Mouse (Mus musculus): ENCODE measurements around the gene Pam.

Pam gene

GRCm38 (mm10) chr1:97915726-97916125, 179.7 kb downstream of the Pam start:
- DNase-seq (ENCODE audit: low read depth, low spot score): no peak

- DNase-seq (ENCODE audit: low read depth, low spot score): no peak
These were observed 184.6 kb downstream of the Pam start for GRCm38 (mm10) chr1:97910874-97911273.

- no peak for DNase-seq (ENCODE audit: low read depth, low spot score)
These were observed 185.9 kb downstream of the Pam start for GRCm38 (mm10) chr1:97909561-97909960.

GRCm38 (mm10) chr1:97908736-97909135, 186.7 kb downstream of the Pam start:
- DNase-seq (ENCODE audit: low read depth, low spot score): no peak

GRCm38 (mm10) chr1:97903912-97904460, 191.5 kb downstream of the Pam start:
- no peak for DNase-seq (ENCODE audit: low read depth, low spot score)

GRCm38 (mm10) chr1:97902830-97903229, 192.6 kb downstream of the Pam start:
- no peak for DNase-seq (ENCODE audit: low read depth, low spot score)

- no peak for DNase-seq (ENCODE audit: low read depth, low spot score)
These were observed 194.8 kb downstream of the Pam start for GRCm38 (mm10) chr1:97900559-97901153.

- no peak for DNase-seq (ENCODE audit: low read depth, low spot score)
These were observed 207.9 kb downstream of the Pam start for GRCm38 (mm10) chr1:97887511-97887910.

- DNase-seq (ENCODE audit: low read depth, low spot score): no peak
These were observed 211.9 kb downstream of the Pam start for GRCm38 (mm10) chr1:97883498-97883897.

- DNase-seq (ENCODE audit: low read depth, low spot score): no peak
These were observed 218.4 kb downstream of the Pam start for GRCm38 (mm10) chr1:97877037-97877436.

- DNase-seq (ENCODE audit: low read depth, low spot score): no peak
These were observed 221.9 kb downstream of the Pam start for GRCm38 (mm10) chr1:97873490-97874054.

- no peak for DNase-seq (ENCODE audit: low read depth, low spot score)
These were observed 223.0 kb downstream of the Pam start for GRCm38 (mm10) chr1:97872493-97872892.

- DNase-seq (ENCODE audit: low read depth, low spot score): no peak
These were observed 223.4 kb downstream of the Pam start for GRCm38 (mm10) chr1:97872072-97872471.

GRCm38 (mm10) chr1:97864135-97864534, 231.3 kb downstream of the Pam start:
- no peak for DNase-seq (ENCODE audit: low read depth, low spot score)

- DNase-seq (ENCODE audit: low read depth, low spot score): no peak
These were observed 232.3 kb downstream of the Pam start for GRCm38 (mm10) chr1:97863140-97863539.

GRCm38 (mm10) chr1:97862734-97863133, 232.7 kb downstream of the Pam start:
- DNase-seq (ENCODE audit: low read depth, low spot score): no peak

- DNase-seq (ENCODE audit: low read depth, low spot score): no peak
These were observed 241.2 kb downstream of the Pam start for GRCm38 (mm10) chr1:97854256-97854655.

- no peak for DNase-seq (ENCODE audit: low read depth, low spot score)
These were observed 243.8 kb downstream of the Pam start for GRCm38 (mm10) chr1:97851601-97852175.

GRCm38 (mm10) chr1:97848601-97849241, 246.7 kb downstream of the Pam start:
- no peak for DNase-seq (ENCODE audit: low read depth, low spot score)

GRCm38 (mm10) chr1:97843220-97843992, 252.0 kb downstream of the Pam start:
- no peak for DNase-seq (ENCODE audit: low read depth, low spot score)

- no peak for DNase-seq (ENCODE audit: low read depth, low spot score)
These were observed 261.1 kb downstream of the Pam start for GRCm38 (mm10) chr1:97834354-97834822.
